Mouse (Mus musculus) liver, embryonic 16.5 days (tissue): ENCODE data around the gene Cage1. TPM values are rescaled to one million over a fixed set of nuclear protein-coding genes. Genes with fewer than 3 reads are reported as not detected.

Source experiments
- ATAC-seq: fragments of 200-750 bp; cut with Nextera tagmentation; 2 replicates; pipeline ENCODE4 v1.8.0; 2017; ENCODE audit warnings: low read depth, mild to moderate bottlenecking, moderate number of reproducible peaks, moderate library complexity
- H3K27ac ChIP-seq: fragments of 300-500 bp; sonication (generic); 2 replicates; pipeline ENCODE4 v1.5.1; 2014; ENCODE audit warnings: mild to moderate bottlenecking, low read length
- H3K27me3 ChIP-seq: fragments of 300-500 bp; sonication (generic); 2 replicates; pipeline ENCODE4 v1.6.1; 2014; ENCODE audit warnings: low read depth, low read length, mixed read lengths; ENCODE audit not compliant: control insufficient read depth, insufficient read depth
- H3K36me3 ChIP-seq: fragments of 300-500 bp; sonication (generic); 2 replicates; pipeline ENCODE4 v1.6.1; 2014; ENCODE audit warnings: mild to moderate bottlenecking; ENCODE audit not compliant: control insufficient read depth, insufficient read depth
- H3K4me1 ChIP-seq: fragments of 300-500 bp; sonication (generic); 2 replicates; pipeline ENCODE4 v1.6.1; 2014; ENCODE audit warnings: low read depth, low read length, mixed read lengths; ENCODE audit not compliant: control insufficient read depth
- H3K4me2 ChIP-seq: fragments of 300-500 bp; sonication (generic); 2 replicates; pipeline ENCODE4 v1.6.1; 2014; ENCODE audit warnings: low read depth, low read length, mixed read lengths
- H3K4me3 ChIP-seq: fragments of 300-500 bp; sonication (generic); 2 replicates; pipeline ENCODE4 v1.5.1; 2014; ENCODE audit warnings: low read depth, mild to moderate bottlenecking, low read length
- H3K9ac ChIP-seq: fragments of 300-500 bp; sonication (generic); 2 replicates; pipeline ENCODE4 v1.6.1; 2014; ENCODE audit warnings: low read depth, low read length
- H3K9me3 ChIP-seq: fragments of 300-500 bp; sonication (generic); replicated peaks from 2 replicates; pipeline ENCODE4 v1.6.1; 2016; ENCODE audit warnings: low read length; ENCODE audit not compliant: control insufficient read depth
- WGBS: fragments of 180-500 bp; shearing (Covaris S2); extraction: QIAGEN DNeasy Blood & Tissue Kit; methylation state at CpG from one replicate; pipeline ENCODE4 v1.1.7; 2014; ENCODE audit not compliant: insufficient replicate concordance; 5-methylcytosine and 5-hydroxymethylcytosine counted together
- polyA plus RNA-seq: library from polyadenylated mRNA; unstranded; fragments of >200 nt; fragmentation: Nextera tagmentation; extraction: Ambion mirVana; gene quantifications from 2 replicates; pipeline ENCODE4 v1.2.1, GENCODE M21; 2015

The Cage1 gene
- polyA plus RNA-seq, 1 experiment from 2014 or later: 0.25 TPM

GRCm38 (mm10) chr13:37994405-37994749 is 42.5 kb downstream of the Cage1 start:
- Histone ChIP-seq H3K9ac (peak overlapping the region; percentile 52), H3K36me3 (peaks cover 14% of the 10 kb centered on the region; the same call in 1 of the 2 replicates), H3K4me2 (peak overlapping the region; percentile 72), H3K9me3 (no peaks in the 10 kb centered on the region), H3K27ac (peak overlapping the region; percentile 49; the same call in 1 of the 2 replicates), H3K27me3 (no peaks in the 10 kb centered on the region), H3K4me1 (peaks cover 10% of the 10 kb centered on the region), H3K4me3 (peak overlapping the region; percentile 96)
- ATAC-seq: peak; percentile 2; the same call in 1 of the 2 replicates
- WGBS: 10% methylated on average over 7 of the region's 7 CpGs

DNA sequence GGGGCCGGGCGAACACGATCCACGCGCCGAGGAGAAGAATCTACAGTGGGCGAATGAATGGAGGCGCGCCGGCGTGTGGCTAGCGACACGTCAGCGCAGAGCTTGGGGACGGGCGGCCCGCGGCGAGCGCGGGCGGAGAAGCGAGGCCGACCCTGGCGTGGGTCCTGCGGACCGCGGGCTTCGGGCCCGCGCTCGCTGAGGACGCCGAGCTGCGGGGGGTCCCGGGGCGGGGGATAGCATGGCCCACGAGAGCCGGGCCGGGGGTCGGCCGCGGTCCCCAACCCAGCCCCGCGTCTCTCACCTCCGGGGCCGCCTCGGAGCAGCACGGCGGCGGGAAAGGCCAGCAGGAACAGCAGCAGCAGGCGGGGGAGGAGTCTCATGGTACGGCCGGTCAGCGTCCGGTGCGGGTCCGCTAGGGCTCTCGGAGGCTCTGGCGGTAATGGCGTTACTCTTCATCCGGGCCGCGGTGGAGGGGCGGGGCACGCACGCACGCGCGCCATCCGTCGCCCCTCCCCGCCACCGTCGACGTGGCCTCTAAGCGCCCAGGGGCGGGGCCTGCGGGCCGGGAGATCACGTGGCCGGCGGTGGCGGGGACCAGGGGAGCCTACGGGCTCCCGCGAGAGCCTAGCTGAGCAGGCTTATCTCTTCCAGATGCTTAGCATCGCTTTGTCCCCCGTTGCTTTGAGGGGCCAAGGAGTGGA is 43.0 kb downstream of the Cage1 start, which contains the start of gene Ssr1:
Gene Ssr1, minus strand, starts transcription at position 514 of the 701 bp plus-strand sequence.
- peak within 1 kb of the TSS; percentile 98 for H3K9ac ChIP-seq

GRCm38 (mm10) chr13:37993376-37993703 is 43.5 kb downstream of the Cage1 start:
- peak overlapping the region; percentile 98 for H3K9ac ChIP-seq

More for the DNA sequence above, 43.0 kb downstream of the Cage1 start, which contains the start of gene Ssr1:
- H3K36me3 ChIP-seq: peaks cover 18% of the 10 kb centered on the region
- peak within 1 kb of the TSS; percentile 93 for H3K27ac ChIP-seq
- no peaks in the 10 kb centered on the region for H3K9me3 ChIP-seq
- H3K4me1 ChIP-seq: peaks cover 10% of the 10 kb centered on the region
- H3K4me2 ChIP-seq: peak within 1 kb of the TSS; percentile 72
- peak; percentile 95 for ATAC-seq
- under 1% methylated on average over 81 of the region's 89 CpGs for WGBS
- H3K27me3 ChIP-seq: no peaks in the 10 kb centered on the region
- H3K4me3 ChIP-seq: peak within 1 kb of the TSS; percentile 96

GRCm38 (mm10) chr13:37992638-37993371 is 44.1 kb downstream of the Cage1 start:
- Histone ChIP-seq H3K27me3 (no peaks in the 10 kb centered on the region), H3K36me3 (peaks cover 25% of the 10 kb centered on the region), H3K9ac (peak overlapping the region; percentile 98), H3K4me3 (peak overlapping the region; percentile 96), H3K4me2 (peak overlapping the region; percentile 72), H3K9me3 (no peaks in the 10 kb centered on the region), H3K4me1 (peaks cover 10% of the 10 kb centered on the region), H3K27ac (peak overlapping the region; percentile 26)
- ATAC-seq: no peak
- 6% methylated on average over 10 of the region's 10 CpGs for WGBS

More at GRCm38 (mm10) chr13:37993376-37993703, 43.5 kb downstream of the Cage1 start:
- peak overlapping the region; percentile 93 for H3K27ac ChIP-seq
- ATAC-seq: no peak
- H3K4me1 ChIP-seq: peaks cover 10% of the 10 kb centered on the region
- no peaks in the 10 kb centered on the region for H3K27me3 ChIP-seq
- peak overlapping the region; percentile 72 for H3K4me2 ChIP-seq
- no peaks in the 10 kb centered on the region for H3K9me3 ChIP-seq
- H3K36me3 ChIP-seq: peaks cover 21% of the 10 kb centered on the region
- under 1% methylated on average over 17 of the region's 17 CpGs for WGBS
- peak overlapping the region; percentile 96 for H3K4me3 ChIP-seq

DNA sequence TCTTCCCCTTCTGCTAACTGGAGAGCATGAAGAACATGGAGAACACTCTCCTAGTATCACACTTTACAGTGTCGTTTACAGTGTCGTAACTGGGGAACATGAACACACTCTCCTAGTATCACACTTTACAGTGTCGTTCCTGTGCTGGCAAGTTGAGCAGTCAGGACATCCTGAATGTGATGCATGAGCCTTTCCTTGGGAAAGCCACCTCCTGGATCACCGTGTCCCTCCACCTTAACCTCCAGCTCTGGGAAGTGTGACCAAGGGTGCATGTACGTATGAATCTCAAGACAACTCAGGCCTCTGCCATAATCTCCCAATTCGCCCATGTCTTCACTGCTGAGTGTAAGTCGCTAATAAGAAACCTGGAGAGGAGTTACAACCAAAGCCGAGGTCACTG is 47.2 kb downstream of the Cage1 start:
- Histone ChIP-seq H3K27me3 (no peaks in the 10 kb centered on the region), H3K9me3 (no peaks in the 10 kb centered on the region), H3K36me3 (peaks cover 51% of the 10 kb centered on the region), H3K4me2 (no peak overlapping the region), H3K4me3 (no peak overlapping the region), H3K27ac (no peak overlapping the region), H3K4me1 (peaks cover 9% of the 10 kb centered on the region), H3K9ac (no peak overlapping the region)
- no peak for ATAC-seq
- 82% methylated on average over 8 of the region's 8 CpGs for WGBS

DNA sequence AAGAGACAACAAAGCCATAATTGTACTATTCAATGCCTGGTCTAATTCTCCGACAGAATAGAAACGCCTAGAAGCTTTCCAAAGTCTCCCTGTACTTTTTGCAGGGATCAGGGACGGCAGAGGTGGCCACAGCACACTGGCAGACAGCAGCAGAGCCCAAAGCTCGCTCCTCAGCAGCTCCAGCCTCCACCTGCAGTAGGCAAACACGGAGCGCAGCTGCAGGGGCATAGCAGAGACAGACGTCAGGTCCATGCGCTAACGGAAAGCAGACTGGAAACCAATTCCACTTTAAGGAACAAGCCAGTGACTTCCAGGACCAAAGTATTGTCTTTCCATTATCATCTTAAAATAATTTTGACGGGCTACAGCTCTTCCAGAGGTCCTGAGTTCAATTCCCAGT is 50.7 kb downstream of the Cage1 start:
- Histone ChIP-seq H3K36me3 (peaks cover 76% of the 10 kb centered on the region), H3K27me3 (no peaks in the 10 kb centered on the region), H3K4me2 (no peak overlapping the region), H3K9me3 (no peaks in the 10 kb centered on the region), H3K9ac (no peak overlapping the region), H3K27ac (no peak overlapping the region), H3K4me1 (no peaks in the 10 kb centered on the region; the same call in 1 of the 2 replicates), H3K4me3 (no peak overlapping the region)
- ATAC-seq: no peak
- WGBS: 88% methylated on average over 10 of the region's 10 CpGs

DNA sequence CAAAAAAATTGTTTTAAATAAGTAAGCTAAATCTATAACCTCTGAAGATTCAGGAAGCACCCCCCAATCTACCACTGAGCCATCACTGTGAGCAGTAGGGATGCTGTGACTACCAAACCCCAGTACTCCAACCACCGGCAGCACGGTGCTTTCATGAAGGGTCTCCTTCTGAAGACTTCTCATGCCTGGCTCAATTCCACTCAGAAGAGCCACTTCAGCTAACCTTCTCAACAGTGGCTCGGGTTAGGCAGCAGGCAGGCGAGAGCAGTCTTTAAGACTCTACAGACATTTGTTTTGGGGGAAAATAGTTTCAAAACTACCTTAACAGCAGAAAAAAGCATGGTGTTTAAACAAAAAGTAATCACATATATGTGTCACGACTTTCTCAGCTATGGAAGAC is 55.8 kb downstream of the Cage1 start:
- Histone ChIP-seq H3K4me1 (no peaks in the 10 kb centered on the region), H3K9me3 (no peaks in the 10 kb centered on the region), H3K9ac (no peak overlapping the region), H3K4me2 (no peak overlapping the region), H3K4me3 (no peak overlapping the region), H3K27ac (no peak overlapping the region), H3K27me3 (no peaks in the 10 kb centered on the region), H3K36me3 (peaks cover 80% of the 10 kb centered on the region)
- 80% methylated on average over 5 of the region's 5 CpGs for WGBS
- no peak for ATAC-seq

GRCm38 (mm10) chr13:37980346-37980745 is 56.5 kb downstream of the Cage1 start:
- Histone ChIP-seq H3K27ac (no peak overlapping the region), H3K9me3 (no peaks in the 10 kb centered on the region), H3K36me3 (peaks cover 76% of the 10 kb centered on the region), H3K4me2 (no peak overlapping the region), H3K9ac (no peak overlapping the region), H3K27me3 (no peaks in the 10 kb centered on the region), H3K4me1 (no peaks in the 10 kb centered on the region; the same call in 1 of the 2 replicates), H3K4me3 (no peak overlapping the region)
- 87% methylated on average over 10 of the region's 10 CpGs for WGBS
- ATAC-seq: no peak

DNA sequence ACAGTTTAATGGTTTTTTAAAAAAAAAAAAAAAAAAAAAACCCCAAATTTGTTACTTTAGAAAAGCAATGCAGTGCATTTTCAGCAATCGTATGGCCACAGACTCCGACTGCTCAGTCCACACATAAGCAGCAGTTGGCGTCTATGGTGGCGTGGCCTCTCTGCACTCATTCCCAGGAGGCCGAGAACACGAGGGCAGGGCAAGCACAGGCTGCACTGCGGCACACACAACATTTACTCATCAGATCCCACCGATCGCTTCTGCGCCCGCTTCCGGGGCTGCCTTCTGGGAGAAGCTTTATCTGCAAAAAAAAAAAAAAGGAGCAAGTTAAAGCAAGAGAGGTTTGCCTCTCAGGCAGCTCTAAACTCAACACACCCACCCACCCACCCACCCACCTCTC is 57.4 kb downstream of the Cage1 start:
- WGBS: 86% methylated on average over 12 of the region's 12 CpGs

More for the DNA sequence above, 57.4 kb downstream of the Cage1 start:
- no peaks in the 10 kb centered on the region for H3K27me3 ChIP-seq
- H3K9ac ChIP-seq: no peak overlapping the region
- peaks cover 71% of the 10 kb centered on the region for H3K36me3 ChIP-seq
- H3K4me2 ChIP-seq: no peak overlapping the region
- H3K27ac ChIP-seq: no peak overlapping the region
- H3K4me1 ChIP-seq: no peaks in the 10 kb centered on the region; the same call in 1 of the 2 replicates
- no peak overlapping the region for H3K4me3 ChIP-seq
- no peaks in the 10 kb centered on the region for H3K9me3 ChIP-seq
- ATAC-seq: no peak
